Mouse (Mus musculus): ENCODE results near the gene Glod5. TPM values are rescaled to one million over a fixed set of nuclear protein-coding genes. Genes with fewer than 3 reads are reported as not detected.

Gene Glod5
- total and polyA plus RNA-seq, 2 experiments from 2014 or later, result 0.55 TPM; not detected in 1

- Histone ChIP-seq H3K9ac (replicated peaks; ENCODE audit: low read depth, low read length) (no peak overlapping the region), H3K36me3 (replicated peaks; ENCODE audit: control insufficient read depth, insufficient read depth, low read length) (no peaks in the 10 kb centered on the region), H3K4me2 (ENCODE audit: low read depth, low read length) (no peak overlapping the region), H3K4me1 (ENCODE audit: control insufficient read depth, insufficient read depth) (no peaks in the 10 kb centered on the region), H3K27ac (ENCODE audit: low read depth) (no peak overlapping the region), H3K9me3 (replicated peaks; ENCODE audit: control insufficient read depth, low read length) (no peaks in the 10 kb centered on the region), H3K4me3 (ENCODE audit: low read depth, low read length) (no peak overlapping the region), H3K27me3 (ENCODE audit: control insufficient read depth, insufficient read depth, low read length) (no peaks in the 10 kb centered on the region)
- ATAC-seq (ENCODE audit: insufficient read depth, low read depth), result no peak
- no peak for DNase-seq (ENCODE audit: low spot score)
- WGBS, result 59% methylated on average over 8 of the region's 8 CpGs
- TF ChIP-seq CTCF (IDR thresholded peaks at IDR 0.05; ENCODE audit: low read depth) (no peak), EP300 (IDR thresholded peaks at IDR 0.05; ENCODE audit: low read depth) (no peak)
Observed at GRCm38 (mm10) chrX:7992379-7993067, 25.8 kb downstream of the Glod5 start.

- H3K4me2 ChIP-seq (ENCODE audit: low read depth, low read length), result no peak overlapping the region
- TF ChIP-seq EP300 (IDR thresholded peaks at IDR 0.05; ENCODE audit: low read depth), result no peak
- no peak for TF ChIP-seq CTCF (IDR thresholded peaks at IDR 0.05; ENCODE audit: low read depth)
- 76% methylated on average over 7 of the region's 7 CpGs for WGBS
- no peaks in the 10 kb centered on the region for H3K9me3 ChIP-seq (replicated peaks; ENCODE audit: control insufficient read depth, low read length)
- no peaks in the 10 kb centered on the region for H3K27me3 ChIP-seq (ENCODE audit: control insufficient read depth, insufficient read depth, low read length)
- no peaks in the 10 kb centered on the region for H3K36me3 ChIP-seq (replicated peaks; ENCODE audit: control insufficient read depth, insufficient read depth, low read length)
- no peak overlapping the region for H3K9ac ChIP-seq (replicated peaks; ENCODE audit: low read depth, low read length)
- no peak for ATAC-seq (ENCODE audit: insufficient read depth, low read depth)
- DNase-seq (ENCODE audit: low spot score), result no peak
- no peaks in the 10 kb centered on the region for H3K4me1 ChIP-seq (ENCODE audit: control insufficient read depth, insufficient read depth)
- no peak overlapping the region for H3K4me3 ChIP-seq (ENCODE audit: low read depth, low read length)
- no peak overlapping the region for H3K27ac ChIP-seq (ENCODE audit: low read depth)
Observed at GRCm38 (mm10) chrX:7981368-7981767, 36.9 kb downstream of the Glod5 start.

- no peak within 1 kb of the TSS for H3K27ac ChIP-seq (ENCODE audit: low read depth)
- TF ChIP-seq CTCF (IDR thresholded peaks at IDR 0.05; ENCODE audit: low read depth) (no peak), EP300 (IDR thresholded peaks at IDR 0.05; ENCODE audit: low read depth) (no peak)
- no peaks in the 10 kb centered on the region for H3K4me1 ChIP-seq (ENCODE audit: control insufficient read depth, insufficient read depth)
- H3K4me2 ChIP-seq (ENCODE audit: low read depth, low read length), result no peak within 1 kb of the TSS
- ATAC-seq (ENCODE audit: insufficient read depth, low read depth), result no peak
- no peak for DNase-seq (ENCODE audit: low spot score)
- no peak within 1 kb of the TSS for H3K4me3 ChIP-seq (ENCODE audit: low read depth, low read length)
- WGBS, result 90% methylated on average over 10 of the region's 11 CpGs
- no peaks in the 10 kb centered on the region for H3K9me3 ChIP-seq (replicated peaks; ENCODE audit: control insufficient read depth, low read length)
- H3K36me3 ChIP-seq (replicated peaks; ENCODE audit: control insufficient read depth, insufficient read depth, low read length), result no peaks in the 10 kb centered on the region
- H3K27me3 ChIP-seq (ENCODE audit: control insufficient read depth, insufficient read depth, low read length), result no peaks in the 10 kb centered on the region
- no peak within 1 kb of the TSS for H3K9ac ChIP-seq (replicated peaks; ENCODE audit: low read depth, low read length)
Observed at GRCm38 (mm10) chrX:7977892-7978291, 40.4 kb downstream of the Glod5 start, which contains the start of gene Gata1. Gene Gata1 (minus strand): TSS chrX:7978071.

- Histone ChIP-seq H3K27me3 (ENCODE audit: control insufficient read depth, insufficient read depth, low read length) (no peaks in the 10 kb centered on the region), H3K4me1 (ENCODE audit: control insufficient read depth, insufficient read depth) (no peaks in the 10 kb centered on the region), H3K9ac (replicated peaks; ENCODE audit: low read depth, low read length) (no peak overlapping the region), H3K27ac (ENCODE audit: low read depth) (no peak overlapping the region), H3K4me3 (ENCODE audit: low read depth, low read length) (no peak overlapping the region), H3K4me2 (ENCODE audit: low read depth, low read length) (no peak overlapping the region), H3K36me3 (replicated peaks; ENCODE audit: control insufficient read depth, insufficient read depth, low read length) (no peaks in the 10 kb centered on the region), H3K9me3 (replicated peaks; ENCODE audit: control insufficient read depth, low read length) (no peaks in the 10 kb centered on the region)
- WGBS, result 42% methylated on average over 4 of the region's 4 CpGs
- DNase-seq (ENCODE audit: low spot score) (no peak), ATAC-seq (ENCODE audit: insufficient read depth, low read depth) (no peak)
- no peak for TF ChIP-seq EP300 (IDR thresholded peaks at IDR 0.05; ENCODE audit: low read depth)
- TF ChIP-seq CTCF (IDR thresholded peaks at IDR 0.05; ENCODE audit: low read depth), result no peak
Observed at GRCm38 (mm10) chrX:7971292-7971691, 47.0 kb downstream of the Glod5 start.

- Histone ChIP-seq H3K4me2 (ENCODE audit: low read depth, low read length) (no peak overlapping the region), H3K9ac (replicated peaks; ENCODE audit: low read depth, low read length) (no peak overlapping the region), H3K4me1 (ENCODE audit: control insufficient read depth, insufficient read depth) (no peaks in the 10 kb centered on the region), H3K27ac (ENCODE audit: low read depth) (no peak overlapping the region), H3K27me3 (ENCODE audit: control insufficient read depth, insufficient read depth, low read length) (no peaks in the 10 kb centered on the region), H3K9me3 (replicated peaks; ENCODE audit: control insufficient read depth, low read length) (no peaks in the 10 kb centered on the region), H3K4me3 (ENCODE audit: low read depth, low read length) (no peak overlapping the region), H3K36me3 (replicated peaks; ENCODE audit: control insufficient read depth, insufficient read depth, low read length) (no peaks in the 10 kb centered on the region)
- TF ChIP-seq EP300 (IDR thresholded peaks at IDR 0.05; ENCODE audit: low read depth) (no peak), CTCF (IDR thresholded peaks at IDR 0.05; ENCODE audit: low read depth) (no peak)
- WGBS, result 74% methylated on average over 3 of the region's 3 CpGs
- DNase-seq (ENCODE audit: low spot score) (no peak), ATAC-seq (ENCODE audit: insufficient read depth, low read depth) (no peak)
Observed at GRCm38 (mm10) chrX:7968899-7969298, 49.4 kb downstream of the Glod5 start.

GRCm38 (mm10) chrX:7968226-7968625 is 50.1 kb downstream of the Glod5 start:
- no peak for TF ChIP-seq EP300 (IDR thresholded peaks at IDR 0.05; ENCODE audit: low read depth)
- TF ChIP-seq CTCF (IDR thresholded peaks at IDR 0.05; ENCODE audit: low read depth), result no peak
- Histone ChIP-seq H3K9me3 (replicated peaks; ENCODE audit: control insufficient read depth, low read length) (no peaks in the 10 kb centered on the region), H3K27me3 (ENCODE audit: control insufficient read depth, insufficient read depth, low read length) (no peaks in the 10 kb centered on the region), H3K4me1 (ENCODE audit: control insufficient read depth, insufficient read depth) (no peaks in the 10 kb centered on the region), H3K4me2 (ENCODE audit: low read depth, low read length) (no peak overlapping the region), H3K27ac (ENCODE audit: low read depth) (no peak overlapping the region), H3K4me3 (ENCODE audit: low read depth, low read length) (no peak overlapping the region), H3K36me3 (replicated peaks; ENCODE audit: control insufficient read depth, insufficient read depth, low read length) (no peaks in the 10 kb centered on the region), H3K9ac (replicated peaks; ENCODE audit: low read depth, low read length) (no peak overlapping the region)
- WGBS, result 48% methylated on average over 8 of the region's 8 CpGs
- no peak for ATAC-seq (ENCODE audit: insufficient read depth, low read depth)
- DNase-seq (ENCODE audit: low spot score), result no peak

All from heart, postnatal 0 days (tissue).